Mouse (Mus musculus) bone marrow, adult 2 months (tissue): ENCODE data around the gene Taf3.

Experiments
- CTCF ChIP-seq: fragments of 200-500 bp; IDR thresholded peaks from 2 replicates; pipeline ENCODE4 v1.5.1; 2011; ENCODE audit warnings: low read length, control low read depth; ENCODE audit not compliant: control insufficient read depth, insufficient read depth
- POLR2A ChIP-seq: fragments of 200-500 bp; IDR thresholded peaks from 2 replicates; pipeline ENCODE4 v1.6.1; 2011; ENCODE audit warnings: low read depth, mild to moderate bottlenecking, control low read depth, low read length, borderline replicate concordance; ENCODE audit not compliant: control insufficient read depth

DNA sequence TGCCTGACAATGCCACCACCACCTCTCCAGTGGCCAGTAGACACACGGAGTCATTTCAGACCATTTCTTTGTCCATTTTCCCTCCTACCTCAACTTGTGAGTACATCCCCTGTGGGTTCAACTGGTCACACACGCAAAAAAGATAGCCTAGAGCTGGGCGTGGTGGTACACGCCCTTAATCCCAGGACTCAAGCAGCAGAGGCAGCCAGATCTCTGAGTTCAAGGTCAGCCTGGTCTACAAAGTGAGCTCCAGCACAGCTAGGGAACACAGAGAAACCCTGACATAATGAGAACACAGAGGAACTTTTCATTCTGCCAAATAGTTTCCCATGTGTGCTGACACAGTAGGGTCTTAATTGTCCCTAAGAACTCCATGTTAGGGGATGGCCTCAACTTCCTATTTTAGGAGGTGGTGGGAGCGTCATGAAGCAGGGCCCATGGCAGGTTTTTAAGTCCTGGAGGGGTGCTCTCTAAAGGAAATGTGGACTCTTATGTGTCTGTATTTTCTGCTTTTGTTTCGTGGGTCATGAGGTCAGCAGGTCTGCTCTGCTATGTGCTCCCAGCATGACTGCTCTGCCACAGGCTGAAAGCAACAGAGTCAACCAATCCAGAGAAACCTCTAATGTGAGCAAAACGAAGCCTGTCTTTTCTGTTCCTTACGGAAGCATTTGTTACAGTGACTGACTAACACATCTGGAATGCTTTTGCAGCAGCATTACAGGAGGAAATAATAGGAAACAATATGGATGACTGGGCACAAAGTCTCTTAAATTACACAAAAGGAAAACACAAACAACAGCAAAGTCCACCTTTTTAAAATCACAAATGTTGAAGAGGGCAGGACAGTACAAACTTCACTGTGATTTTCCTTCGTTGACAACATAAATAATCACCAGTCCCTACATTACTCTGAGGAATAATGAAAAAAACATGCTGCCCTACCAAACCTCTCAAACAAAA, 92.5 kb downstream of the Taf3 start:
- TF ChIP-seq CTCF (no peak), POLR2A (no peak)
